ENCODE assay signal across 7 mouse cellular contexts in the genomic region with DNA sequence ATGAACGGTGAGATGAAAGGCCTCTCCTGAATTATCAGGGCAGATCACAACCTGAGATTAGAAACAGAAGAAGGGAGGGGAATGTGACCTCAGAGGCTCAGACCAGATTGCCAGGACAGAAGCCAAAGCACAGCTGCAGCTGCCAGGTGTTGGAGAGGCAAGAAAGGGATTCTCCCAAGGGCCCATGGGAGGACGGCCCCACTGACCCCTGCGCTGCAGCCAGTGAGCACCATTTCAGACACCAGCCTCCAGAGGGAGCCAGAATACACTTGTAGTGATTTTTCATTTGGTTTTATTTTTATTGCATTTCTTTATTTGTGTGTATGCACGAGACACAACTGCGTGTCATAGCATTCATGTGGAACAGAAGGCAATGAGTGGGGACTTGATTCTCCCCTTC. TPM values are rescaled to one million over a fixed set of nuclear protein-coding genes. Genes with fewer than 3 reads are reported as not detected.
DNase-seq lines count a peak whose midpoint lies in the region; ATAC-seq and TF ChIP-seq lines count a peak whose summit lies in the region.

No protein-coding gene starts in this region.

- peak; percentile 61 for DNase-seq in kidney, adult 2 months
- DNase-seq in MN1 (ENCODE audit: low spot score): peak; percentile 76
- peak; percentile 57 for DNase-seq in brain, embryonic 14.5 days (ENCODE audit: low read depth)
- DNase-seq in kidney, adult 8-10 months: peak; percentile 34 to 55

- H3K36me3 ChIP-seq in kidney, adult 2 months (ENCODE audit: control insufficient read depth, insufficient read depth, low read length): no peaks in the 10 kb centered on the region
- peaks cover 20% of the 10 kb centered on the region for H3K36me3 ChIP-seq in kidney, embryonic 16.5 days (ENCODE audit: insufficient read depth, low read length)
- H3K36me3 ChIP-seq in midbrain, embryonic 13.5 days: peaks cover 9% of the 10 kb centered on the region; the same call in 1 of the 2 replicates

- 23% methylated on average over 5 of the region's 5 CpGs for WGBS in kidney, adult 2 months
- whole genome bisulfite sequencing in kidney, embryonic 16.5 days: 33% methylated on average over 5 of the region's 5 CpGs
- WGBS in midbrain, embryonic 13.5 days: 28% methylated on average over 5 of the region's 5 CpGs

- no peaks in the 10 kb centered on the region for H3K27me3 ChIP-seq in kidney, adult 2 months (replicated peaks; ENCODE audit: control insufficient read depth, insufficient read depth, low read length)
- H3K27me3 ChIP-seq in kidney, embryonic 16.5 days (ENCODE audit: insufficient read depth, low read length): peaks cover 8% of the 10 kb centered on the region; the same call in 1 of the 2 replicates
- H3K27me3 ChIP-seq in midbrain, embryonic 13.5 days: peaks cover 11% of the 10 kb centered on the region

- no peak overlapping the region for H3K9ac ChIP-seq in kidney, embryonic 16.5 days (replicated peaks; ENCODE audit: low read length)
- H3K9ac ChIP-seq in midbrain, embryonic 13.5 days (replicated peaks): no peak overlapping the region

- H3K27ac ChIP-seq in kidney, adult 2 months (ENCODE audit: insufficient read depth, low read depth, low read length): no peak overlapping the region
- H3K27ac ChIP-seq in kidney, embryonic 16.5 days (ENCODE audit: low read length): no peak overlapping the region
- H3K27ac ChIP-seq in midbrain, embryonic 13.5 days: 0 out of 2 replicates have a peak overlapping the region, but pooled peaks have one; percentile 5

- no peaks in the 10 kb centered on the region for H3K4me1 ChIP-seq in kidney, adult 2 months (ENCODE audit: control insufficient read depth, insufficient read depth, low read length)
- peaks cover 21% of the 10 kb centered on the region for H3K4me1 ChIP-seq in kidney, embryonic 16.5 days (ENCODE audit: insufficient read depth, low read length)
- H3K4me1 ChIP-seq in midbrain, embryonic 13.5 days (replicated peaks): peaks cover 32% of the 10 kb centered on the region

- peak; percentile 61 for TF ChIP-seq CTCF in kidney, adult 2 months (conservative IDR thresholded peaks at IDR 0.05; ENCODE audit: insufficient read depth, insufficient read length, low read depth, low read length)
- peak; percentile 66 for TF ChIP-seq CTCF in brain, embryonic 14.5 days (IDR thresholded peaks at IDR 0.05; ENCODE audit: borderline replicate concordance, extremely low read depth, insufficient read depth, insufficient read length)

- no peak overlapping the region for H3K4me3 ChIP-seq in kidney, adult 2 months (ENCODE audit: insufficient read depth, low read depth, low read length)
- no peak overlapping the region for H3K4me3 ChIP-seq in kidney, embryonic 16.5 days (ENCODE audit: low read length)
- no peak overlapping the region for H3K4me3 ChIP-seq in midbrain, embryonic 13.5 days (replicated peaks)

- no peak for TF ChIP-seq POLR2A in kidney, adult 2 months (IDR thresholded peaks at IDR 0.05; ENCODE audit: low read depth, low read length)
- TF ChIP-seq POLR2A in brain, embryonic 14.5 days (IDR thresholded peaks at IDR 0.05; ENCODE audit: borderline replicate concordance, extremely low read depth, insufficient read depth, insufficient read length, poor library complexity, severe bottlenecking): no peak

- no peak overlapping the region for H3K4me2 ChIP-seq in kidney, embryonic 16.5 days (replicated peaks; ENCODE audit: low read depth, low read length)
- H3K4me2 ChIP-seq in midbrain, embryonic 13.5 days (replicated peaks): no peak overlapping the region

- no peaks in the 10 kb centered on the region for H3K9me3 ChIP-seq in kidney, embryonic 16.5 days (ENCODE audit: low read length)
- H3K9me3 ChIP-seq in midbrain, embryonic 13.5 days: no peaks in the 10 kb centered on the region

- ATAC-seq in kidney, embryonic 16.5 days (ENCODE audit: low FRiP score, low TSS enrichment): no peak
- no peak for ATAC-seq in midbrain, embryonic 13.5 days
- no peak for ATAC-seq in megakaryocyte, adult 5-6 weeks (ENCODE audit: poor library complexity, severe bottlenecking)

RNA-seq across cellular contexts. Expression of a gene that starts 13.7 kb away (rescaled TPM):
- polyA plus RNA-seq in kidney, adult 2 months (2012; rRNA removed): 19.8 and 21.3 TPM in 2 replicates
- polyA plus RNA-seq in kidney, embryonic 16.5 days (2015; fragmentation: Nextera tagmentation; extraction: Ambion mirVana): 30.8 and 31.7 TPM in 2 replicates
- 26.5 and 33.3 TPM in 2 replicates for polyA plus RNA-seq in brain, embryonic 14.5 days (2012; rRNA removed)
- 20.0 and 23.6 TPM in 2 replicates for polyA plus RNA-seq in midbrain, embryonic 13.5 days (2015; fragmentation: Nextera tagmentation; extraction: Ambion mirVana)
- total RNA-seq in megakaryocyte, adult 5-6 weeks (2015): 12.9 and 15.3 TPM in 2 replicates
- 8.9 and 12.2 TPM in 2 replicates for total RNA-seq in megakaryocyte, adult 5-6 weeks (2017)

RNA-seq across cellular contexts. Expression of a gene that starts 25.4 kb away (rescaled TPM):
- polyA plus RNA-seq in kidney, adult 2 months (2012; rRNA removed): 2.3 and 5.9 TPM in 2 replicates
- 1.8 TPM in 2 replicates for polyA plus RNA-seq in kidney, embryonic 16.5 days (2015; fragmentation: Nextera tagmentation; extraction: Ambion mirVana)
- polyA plus RNA-seq in brain, embryonic 14.5 days (2012; rRNA removed): 8.3 and 8.5 TPM in 2 replicates
- polyA plus RNA-seq in midbrain, embryonic 13.5 days (2015; fragmentation: Nextera tagmentation; extraction: Ambion mirVana): 9.2 and 12.8 TPM in 2 replicates
- 492 and 634 TPM in 2 replicates for total RNA-seq in megakaryocyte, adult 5-6 weeks (2015)
- 78.5 and 108 TPM in 2 replicates for total RNA-seq in megakaryocyte, adult 5-6 weeks (2017)

RNA-seq across cellular contexts. Expression of a gene that starts 29.2 kb away (rescaled TPM):
- 0.80 and 1.1 TPM in 2 replicates for polyA plus RNA-seq in kidney, adult 2 months (2012; rRNA removed)
- polyA plus RNA-seq in kidney, embryonic 16.5 days (2015; fragmentation: Nextera tagmentation; extraction: Ambion mirVana): 0.67 and 0.77 TPM in 2 replicates
- polyA plus RNA-seq in brain, embryonic 14.5 days (2012; rRNA removed): 20.7 and 52.7 TPM in 2 replicates
- 16.5 and 18.6 TPM in 2 replicates for polyA plus RNA-seq in midbrain, embryonic 13.5 days (2015; fragmentation: Nextera tagmentation; extraction: Ambion mirVana)
- total RNA-seq in megakaryocyte, adult 5-6 weeks (2015): not detected in 2 replicates
- total RNA-seq in megakaryocyte, adult 5-6 weeks (2017): not detected in 2 replicates

RNA-seq across cellular contexts. Expression of a gene that starts 56.8 kb away (rescaled TPM):
- polyA plus RNA-seq in kidney, adult 2 months (2012; rRNA removed): 4.8 and 5.6 TPM in 2 replicates
- polyA plus RNA-seq in kidney, embryonic 16.5 days (2015; fragmentation: Nextera tagmentation; extraction: Ambion mirVana): 1.4 and 1.6 TPM in 2 replicates
- polyA plus RNA-seq in brain, embryonic 14.5 days (2012; rRNA removed): 0.57 and 0.98 TPM in 2 replicates
- polyA plus RNA-seq in midbrain, embryonic 13.5 days (2015; fragmentation: Nextera tagmentation; extraction: Ambion mirVana): 0.40 and 0.44 TPM in 2 replicates
- total RNA-seq in megakaryocyte, adult 5-6 weeks (2015): not detected in 2 replicates
- 0.08 TPM in 1 of 2 replicates, not detected in the other for total RNA-seq in megakaryocyte, adult 5-6 weeks (2017)
